Mouse (Mus musculus): ENCODE data around the gene Bhlhe40.

DNA sequence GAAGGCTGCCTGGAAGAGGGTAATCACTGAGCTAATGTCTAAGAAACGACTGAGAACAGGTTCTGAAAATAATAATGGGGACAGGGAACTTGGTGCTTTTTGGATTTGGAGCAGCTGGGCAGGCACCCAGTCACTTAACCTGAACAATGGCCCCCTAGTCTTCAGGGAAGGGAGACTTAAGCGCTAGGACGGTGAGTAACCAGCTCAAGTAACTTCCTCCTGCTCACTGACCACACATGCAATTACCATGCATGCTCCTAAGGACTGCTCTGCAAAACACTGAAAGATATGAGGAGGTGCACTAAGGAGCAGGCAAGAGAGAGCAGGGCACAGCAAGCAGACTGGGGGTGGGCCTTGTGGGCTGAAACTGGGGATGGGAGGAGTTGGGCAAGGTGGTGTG, 39.2 kb downstream of the Bhlhe40 start:
- TF ChIP-seq CTCF (IDR thresholded peaks at IDR 0.05; ENCODE audit: extremely low read depth, insufficient read depth, low read length) (no peak), POLR2A (IDR thresholded peaks at IDR 0.05; ENCODE audit: extremely low read depth, insufficient read depth, low read length) (no peak)
